Mouse (Mus musculus): ENCODE data around the gene Cep57.
A peak's percentile ranks its signal among the peaks of the same experiment; 100 is the strongest.

Cep57 gene

DNA sequence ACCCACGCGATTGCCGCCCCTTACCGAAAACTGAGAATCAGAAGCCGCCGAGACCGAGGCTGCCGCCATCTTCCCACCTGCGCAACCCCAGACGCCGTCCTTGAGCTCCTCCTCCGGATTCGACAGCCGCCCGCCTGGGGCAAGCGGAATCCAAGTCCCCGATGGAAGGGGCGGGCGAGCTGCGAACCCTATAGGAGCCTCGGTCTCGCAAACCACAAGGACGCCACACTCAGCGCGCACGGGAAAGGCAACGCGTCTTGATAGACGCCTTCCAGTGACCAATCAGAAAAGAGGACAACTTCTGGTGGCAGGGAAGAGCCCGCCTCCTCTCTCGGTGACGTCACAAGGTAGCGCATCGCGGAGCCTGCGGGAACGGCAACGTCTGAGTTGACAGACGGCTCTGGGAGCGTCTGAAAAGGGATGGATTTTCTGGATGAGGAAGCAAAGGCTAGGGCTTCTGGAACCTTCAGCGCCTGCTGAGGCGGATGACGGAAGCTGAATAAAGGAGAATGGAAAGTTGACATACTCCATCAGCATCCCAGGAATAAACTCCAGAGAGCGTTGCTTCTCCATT is at the start of gene Cep57:
TSS of gene Cep57 (minus strand) at position 276 of the 574 bp plus-strand sequence.
- peak; percentile 98 for DNase-seq

DNA sequence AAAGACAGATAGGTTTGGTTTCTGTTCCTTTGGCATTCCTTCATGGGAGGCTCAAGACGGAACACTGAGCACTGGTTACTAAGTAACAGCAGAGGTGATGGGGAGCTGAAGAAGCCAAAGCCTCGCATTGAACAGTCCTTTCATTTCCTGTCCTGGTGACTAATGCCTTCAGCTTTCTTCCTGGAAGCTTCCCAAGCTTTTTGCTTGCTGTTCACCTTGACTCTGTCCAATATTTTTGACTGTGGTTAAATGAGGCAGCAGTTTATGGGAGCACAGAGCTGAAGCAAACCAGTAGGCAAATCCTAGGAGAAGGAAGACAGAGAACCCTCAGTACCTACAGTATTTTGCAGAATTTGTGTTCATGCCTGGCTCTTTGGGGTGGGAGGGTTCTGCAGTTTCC is 48.4 kb upstream of the Cep57 start:
- peak; percentile 12 for DNase-seq

DNA sequence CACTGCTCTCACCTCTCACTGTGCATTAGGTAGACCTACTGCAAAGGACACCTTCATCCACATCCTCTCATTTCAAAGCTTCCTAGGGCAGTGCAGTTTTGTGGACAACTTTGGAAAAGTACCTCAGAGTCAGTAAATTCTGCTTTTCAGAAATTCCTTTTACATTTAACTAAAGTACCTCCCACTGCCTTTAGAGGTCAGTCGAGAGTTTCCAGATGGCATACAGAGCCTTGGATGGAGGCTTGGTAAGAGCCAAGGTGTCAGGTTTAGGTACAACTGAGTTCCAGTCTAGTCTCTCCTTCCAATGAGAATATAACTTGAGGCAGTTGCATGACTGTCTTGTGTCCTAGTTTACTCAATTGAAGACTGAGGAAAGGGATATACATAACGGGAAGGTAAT is 47.5 kb upstream of the Cep57 start:
- DNase-seq, result no peak

DNA sequence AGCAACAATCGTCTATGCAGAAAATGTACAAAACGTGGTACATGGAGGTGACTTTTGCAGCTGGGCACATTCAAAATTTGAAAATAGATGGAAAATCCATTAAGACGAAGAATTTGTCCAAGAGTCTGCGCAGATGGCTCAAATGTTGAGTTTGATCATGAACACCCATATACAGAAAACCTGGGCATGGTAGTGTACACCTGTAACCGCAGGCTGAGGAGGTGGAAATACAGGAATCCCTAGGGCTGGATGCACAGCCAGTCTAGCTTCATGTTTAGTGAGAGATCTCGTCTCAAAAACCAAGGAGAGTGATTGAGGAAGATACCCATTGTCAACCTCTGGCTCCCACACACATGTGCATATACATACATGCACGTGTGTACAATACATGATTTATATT is 44.7 kb upstream of the Cep57 start:
- DNase-seq, result no peak

DNA sequence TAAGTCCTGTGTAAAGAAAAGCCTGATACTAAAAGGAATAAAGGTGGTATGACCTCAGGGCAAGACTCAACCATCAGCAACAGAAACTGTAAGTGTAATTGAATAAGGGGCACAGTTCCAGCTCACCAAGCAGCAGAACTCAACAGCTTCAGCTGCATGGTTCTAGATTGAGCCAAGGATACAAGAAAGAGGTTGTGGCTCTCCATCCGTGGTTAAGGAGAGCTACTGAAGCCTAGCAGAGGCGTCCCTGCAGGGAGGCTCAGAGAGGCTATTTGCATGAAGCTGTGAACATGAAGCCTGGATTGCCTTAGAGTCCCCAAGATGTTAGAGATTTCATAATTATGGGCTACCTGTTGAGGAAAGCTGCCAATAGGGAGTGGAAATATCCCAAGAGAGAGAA is 40.7 kb upstream of the Cep57 start:
- DNase-seq, result no peak

DNA sequence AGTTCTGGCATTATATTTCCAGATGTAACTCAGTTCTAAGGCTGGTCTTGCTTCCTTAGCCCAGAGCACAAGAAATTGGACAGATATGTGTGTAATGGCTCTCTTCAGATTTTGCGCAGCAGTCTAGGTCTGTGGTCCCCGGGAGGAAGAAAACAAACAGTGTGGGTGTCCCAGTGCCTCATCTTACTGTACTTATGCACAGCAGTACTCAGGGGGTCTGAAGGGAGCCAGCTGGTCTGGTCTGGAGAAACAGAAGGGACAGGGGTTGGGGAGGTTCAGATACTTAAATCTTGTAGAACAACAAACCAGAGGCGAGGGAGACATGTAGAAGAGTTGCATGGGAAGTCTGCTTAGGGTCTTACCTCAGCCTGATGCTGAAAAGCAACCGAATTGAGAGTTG is 29.9 kb upstream of the Cep57 start:
- DNase-seq, result no peak

DNA sequence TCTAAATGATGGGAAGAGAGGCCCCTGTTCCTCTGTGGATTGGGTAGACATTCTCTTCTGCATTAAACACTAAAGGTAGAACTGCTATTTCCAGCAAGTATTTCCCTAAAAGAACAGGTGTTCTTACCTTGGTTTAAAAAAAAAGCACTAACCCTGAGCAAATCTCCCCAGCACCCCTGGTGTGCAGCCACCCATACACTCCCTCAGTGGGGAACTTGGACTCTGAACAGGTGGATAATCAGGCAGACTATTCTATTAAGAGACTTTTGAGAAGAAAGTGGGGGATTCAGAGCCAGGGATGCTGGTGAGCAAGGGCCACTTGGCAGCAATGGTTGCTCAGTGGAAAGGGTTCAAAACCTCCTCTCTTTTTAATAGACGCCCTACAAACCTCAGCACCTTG is 29.3 kb upstream of the Cep57 start:
- DNase-seq, result peak; percentile 42

DNA sequence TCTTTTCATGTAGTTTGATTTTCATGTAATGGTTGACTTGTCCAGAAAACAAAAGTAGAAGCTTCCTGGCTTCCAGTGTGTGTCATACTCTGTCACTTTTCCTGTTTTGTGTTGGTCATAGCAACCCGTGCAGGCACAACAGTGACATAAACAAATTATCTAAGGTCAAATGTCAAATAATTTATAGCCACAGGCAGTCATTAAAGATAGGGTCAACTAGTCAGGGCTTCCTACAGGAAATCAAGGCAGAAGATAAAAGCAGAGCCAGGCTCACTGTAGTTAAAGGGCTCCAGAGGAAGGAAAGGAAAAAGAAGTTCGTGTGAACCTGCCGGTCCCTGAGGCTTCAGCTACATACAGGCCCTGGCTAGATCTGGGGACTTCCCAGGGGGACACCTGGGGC is 27.0 kb upstream of the Cep57 start:
- DNase-seq, result peak; percentile 22

DNA sequence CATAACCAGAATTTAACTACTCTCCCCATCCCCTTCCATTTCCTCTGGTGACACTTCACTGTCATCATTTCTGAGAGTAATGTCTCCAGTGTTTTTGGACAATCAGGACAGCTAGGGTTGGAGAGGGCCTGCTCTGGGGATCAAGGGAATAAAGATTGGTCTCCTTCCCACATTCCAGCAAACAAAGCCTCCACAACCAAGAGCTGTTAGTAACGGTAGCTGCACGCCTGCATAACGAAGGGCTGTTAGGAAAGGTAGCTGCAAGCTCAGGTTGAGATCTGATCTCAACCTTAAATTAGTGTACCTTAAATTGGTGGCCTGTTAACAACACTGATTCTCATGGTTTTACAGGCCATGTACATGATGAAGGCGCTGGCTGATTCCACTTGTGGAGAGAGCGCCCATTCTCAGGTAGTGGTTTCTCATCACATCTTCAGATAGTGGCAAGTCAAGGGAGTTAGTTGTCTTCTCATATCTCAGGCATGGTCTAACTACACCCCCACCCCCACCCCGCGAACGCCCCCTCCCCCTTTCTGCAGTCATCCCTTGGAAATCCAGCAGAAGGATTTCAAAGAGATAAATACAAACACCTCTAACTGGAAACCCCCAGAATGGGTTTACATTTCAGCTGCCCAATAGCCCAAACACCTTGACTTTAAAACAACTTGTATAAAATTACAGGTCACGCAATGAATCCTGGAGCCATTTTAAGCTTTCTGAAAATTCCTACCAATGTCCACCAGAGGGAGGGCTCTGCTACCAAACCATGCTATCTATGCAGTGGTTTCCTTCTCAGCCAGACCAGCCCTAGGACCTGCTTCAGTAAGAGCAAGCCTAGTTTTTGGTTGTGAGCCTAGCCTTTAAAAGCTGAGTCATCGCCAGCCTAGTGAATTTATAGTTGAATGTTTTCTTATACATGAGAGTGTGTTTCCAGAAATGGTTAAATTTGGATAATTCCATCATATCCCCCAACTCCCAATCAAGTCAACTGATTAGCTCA is 21.9 kb upstream of the Cep57 start:
- DNase-seq, result peak; percentile 49

DNA sequence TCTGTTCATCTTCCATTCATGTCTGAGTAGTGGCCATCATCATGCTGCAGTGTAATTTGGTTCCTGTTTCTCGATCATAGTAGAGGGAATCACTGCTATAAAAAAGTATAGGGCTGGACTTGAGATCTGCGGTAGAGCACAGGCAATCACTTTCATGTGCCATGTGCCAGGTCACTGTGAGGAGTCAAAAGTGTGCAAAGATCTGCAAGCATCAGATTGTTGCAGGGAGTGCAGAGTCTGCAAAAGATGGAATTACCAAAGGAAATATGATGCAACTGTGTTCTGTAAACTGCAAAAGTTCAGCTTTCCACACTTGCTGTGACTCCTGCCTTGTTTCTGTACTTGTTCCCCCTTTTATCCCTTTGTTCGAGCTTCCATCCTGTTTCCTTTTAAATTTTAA is 20.7 kb upstream of the Cep57 start:
- DNase-seq, result no peak

DNA sequence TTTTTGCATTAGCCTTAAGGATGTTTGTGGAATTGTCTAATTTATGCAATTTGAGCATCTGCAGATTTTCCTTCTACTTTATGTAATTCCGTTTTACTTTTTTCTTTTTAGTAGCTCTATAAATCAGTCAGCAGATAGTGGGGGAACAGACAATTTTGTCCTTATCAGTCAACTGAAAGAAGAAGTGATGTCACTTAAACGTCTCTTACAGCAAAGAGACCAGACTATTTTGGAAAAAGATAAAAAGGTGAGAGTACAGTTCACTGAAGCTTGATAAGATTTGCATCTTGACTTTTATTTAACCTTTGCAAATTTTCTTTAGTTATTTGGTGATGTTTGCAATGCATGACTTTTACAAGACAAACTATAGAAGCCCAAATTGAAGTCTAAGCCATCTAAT is 9.8 kb upstream of the Cep57 start:
- DNase-seq, result no peak

DNA sequence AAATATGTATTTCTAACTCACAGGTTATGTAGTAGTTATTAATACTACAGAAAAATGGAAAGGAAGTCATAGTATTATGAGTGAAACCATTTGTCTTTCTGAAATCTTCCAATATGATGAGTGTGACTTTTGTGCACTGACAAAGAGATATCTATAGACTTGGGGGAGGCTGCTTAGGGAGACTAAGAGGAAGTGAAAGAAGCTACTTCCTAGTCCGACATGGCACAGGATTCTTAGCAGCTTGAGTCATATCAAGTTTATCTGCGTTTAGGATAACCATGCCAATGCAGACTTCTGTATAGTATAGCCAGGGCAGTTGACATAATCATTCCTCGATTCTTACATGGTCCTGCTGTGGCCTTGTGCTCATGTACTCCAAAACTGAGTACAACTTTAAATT is 8.3 kb upstream of the Cep57 start:
- DNase-seq, result no peak

DNA sequence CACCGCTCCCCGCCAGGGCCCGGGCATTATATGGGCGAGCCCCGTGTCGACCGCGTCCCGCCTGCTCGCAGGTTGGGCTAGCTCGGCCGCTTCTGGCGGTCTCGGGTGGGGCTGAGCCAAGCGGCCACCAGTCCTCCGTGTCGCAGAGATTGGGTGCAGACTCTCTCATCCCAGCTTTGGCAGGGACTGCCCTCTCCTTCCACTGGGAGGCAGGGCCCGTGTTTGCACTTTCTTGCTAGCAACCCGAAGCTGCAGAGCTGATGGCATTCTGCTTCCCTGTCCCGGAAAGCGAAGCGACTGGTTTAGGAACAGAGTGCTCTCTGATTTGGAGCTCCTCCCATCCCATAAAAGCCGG is 1.2 kb upstream of the Cep57 start:
- DNase-seq, result no peak

DNA sequence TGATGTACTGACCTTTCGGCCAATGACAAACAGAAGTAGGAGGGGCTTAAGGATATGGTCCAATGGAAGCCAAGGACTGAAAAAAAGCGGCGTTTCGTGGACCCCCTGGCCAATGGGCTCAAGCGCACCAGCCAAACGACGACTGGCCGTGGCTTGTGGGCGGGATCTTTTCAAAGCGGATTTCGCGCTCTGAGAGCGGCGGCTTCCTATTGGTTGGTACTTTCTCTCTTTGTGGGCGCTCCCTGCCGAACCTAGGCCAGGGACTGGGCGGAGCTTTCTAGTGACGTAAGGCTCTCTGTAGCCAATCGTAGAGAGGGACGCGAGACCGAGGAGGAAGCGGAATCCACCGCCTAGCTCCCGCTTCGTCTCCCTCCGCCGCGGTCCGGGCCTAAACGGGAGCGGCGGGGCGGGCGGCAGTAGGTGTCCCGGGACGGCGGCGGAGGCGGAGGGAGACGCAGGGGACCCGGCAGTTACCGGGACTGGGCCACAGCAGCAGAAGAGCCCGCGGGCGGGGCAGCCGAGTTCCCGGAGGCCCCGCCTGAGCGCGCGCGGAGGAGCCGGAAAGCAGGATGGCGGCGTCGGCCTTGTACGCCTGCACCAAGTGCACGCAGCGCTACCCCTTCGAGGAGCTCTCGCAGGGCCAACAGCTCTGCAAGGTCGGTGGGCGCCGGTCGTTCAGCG is 639 bp upstream of the Cep57 start, which contains the start of gene Fam76b:
TSS of gene Fam76b (plus strand) at position 311 of the 681 bp plus-strand sequence.
- peak; percentile 100 for DNase-seq

DNA sequence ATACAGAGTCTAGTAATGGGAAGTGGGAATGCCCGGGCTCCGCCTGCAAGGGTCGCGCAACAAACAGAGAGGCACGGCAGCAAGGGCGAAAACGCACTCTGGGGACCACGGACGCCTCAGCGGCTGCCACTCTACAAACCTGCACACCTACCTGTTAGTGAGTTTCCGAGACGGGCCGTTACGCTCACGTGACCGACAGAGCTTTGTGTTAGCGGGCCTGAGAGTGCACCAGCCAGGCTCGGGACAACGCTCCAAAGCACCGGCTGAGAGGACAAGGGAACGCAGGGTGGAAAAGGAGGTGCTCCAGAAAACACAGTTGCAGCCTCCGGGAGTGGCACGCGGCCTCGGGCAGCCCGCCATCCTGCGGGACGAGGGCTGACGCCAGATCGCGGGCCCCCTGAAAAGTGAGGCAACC is 509 bp downstream of the Cep57 start:
- peak; percentile 84 for DNase-seq

DNA sequence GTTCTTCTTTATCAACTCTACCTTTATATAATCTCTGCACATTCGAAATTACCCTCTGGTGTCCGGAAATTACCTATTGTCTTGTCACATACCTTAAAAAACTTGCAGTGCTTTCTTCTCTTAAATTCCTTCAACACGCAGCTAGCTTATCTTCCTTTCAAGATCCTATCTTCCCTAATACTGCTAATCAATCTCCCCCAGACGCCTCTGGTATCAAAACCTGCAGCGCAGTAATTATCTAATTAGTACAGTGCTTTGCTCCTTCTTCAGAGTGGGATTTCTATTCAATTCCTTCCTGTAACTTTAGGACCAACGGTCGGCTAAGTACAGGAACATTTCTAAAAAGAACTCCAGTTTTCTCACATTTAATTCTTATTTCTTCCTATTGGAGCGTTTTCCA is 1.0 kb downstream of the Cep57 start:
- no peak for DNase-seq

DNA sequence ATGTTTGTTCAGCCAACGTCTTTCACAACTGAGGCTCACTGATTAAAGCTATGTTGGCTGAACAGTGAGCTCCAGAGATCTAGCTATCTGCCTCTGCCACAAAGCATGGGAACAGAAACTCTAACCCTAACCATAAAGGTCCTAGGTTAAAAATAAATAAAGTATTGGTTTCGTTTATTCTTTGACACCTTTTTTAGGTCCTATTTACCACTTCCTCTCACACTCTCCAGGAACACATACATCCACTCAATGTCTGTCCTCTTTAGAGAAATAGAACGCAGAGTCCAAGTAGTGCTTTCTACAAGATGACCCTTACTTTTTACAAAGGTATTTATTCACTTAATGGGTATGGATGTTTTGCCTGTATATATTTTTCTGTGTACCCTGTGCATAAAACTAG is 6.1 kb downstream of the Cep57 start:
- no peak for DNase-seq

DNA sequence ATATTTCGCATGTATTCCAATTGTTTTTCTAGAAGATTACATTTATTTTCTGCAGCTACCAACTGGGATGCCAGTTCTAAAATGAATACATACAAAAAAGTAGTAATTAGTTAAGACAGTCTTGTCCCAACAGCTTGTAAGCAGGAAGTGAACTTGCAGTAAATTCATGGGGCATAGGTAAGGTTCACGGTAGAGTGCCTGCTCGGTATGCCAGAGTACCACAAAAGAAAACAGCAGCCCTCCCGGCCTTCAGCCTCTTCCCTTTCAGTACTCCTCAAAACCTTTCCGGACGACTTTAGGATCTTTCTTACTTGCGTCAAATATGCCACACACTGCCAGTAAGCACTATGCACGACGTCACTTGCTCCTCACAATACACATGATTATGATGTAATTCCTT is 8.5 kb downstream of the Cep57 start:
- no peak for DNase-seq

DNA sequence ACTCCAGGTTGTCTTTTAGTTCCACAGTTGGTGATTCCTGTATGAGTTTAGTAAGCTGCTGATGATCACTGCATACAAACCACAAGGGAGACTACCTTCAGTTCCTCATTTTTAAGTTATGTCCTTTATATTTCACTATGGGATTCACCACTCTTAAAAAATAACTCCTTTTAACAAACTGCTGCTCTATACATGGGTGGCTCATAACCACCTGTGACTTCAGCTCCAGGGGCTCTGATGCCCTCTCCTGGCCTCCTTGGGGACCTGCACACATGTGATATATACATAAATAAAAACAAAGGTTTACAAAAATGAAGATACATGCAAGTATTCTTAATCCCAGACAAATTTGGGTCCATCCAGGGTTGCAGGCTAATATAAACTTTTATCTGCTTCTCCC is 17.0 kb downstream of the Cep57 start:
- no peak for DNase-seq

DNA sequence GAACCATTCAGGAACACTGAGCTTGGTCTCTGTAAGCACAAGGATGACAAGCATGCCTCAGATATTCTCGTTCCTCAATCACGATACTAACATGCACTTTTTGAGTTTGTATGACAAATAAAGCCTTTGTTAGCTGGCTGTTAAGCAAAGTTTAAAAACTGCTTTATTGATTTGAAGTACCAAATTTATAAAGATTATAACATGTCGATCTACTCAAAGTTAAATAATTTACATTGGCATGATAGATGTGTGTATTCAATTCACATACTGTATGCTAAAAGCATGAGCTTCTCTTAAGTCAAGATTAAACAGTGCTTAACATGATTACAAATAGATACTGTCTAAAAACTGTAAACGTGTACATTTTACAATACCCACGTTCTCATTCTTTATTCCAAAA is 19.2 kb downstream of the Cep57 start:
- DNase-seq, result no peak

DNA sequence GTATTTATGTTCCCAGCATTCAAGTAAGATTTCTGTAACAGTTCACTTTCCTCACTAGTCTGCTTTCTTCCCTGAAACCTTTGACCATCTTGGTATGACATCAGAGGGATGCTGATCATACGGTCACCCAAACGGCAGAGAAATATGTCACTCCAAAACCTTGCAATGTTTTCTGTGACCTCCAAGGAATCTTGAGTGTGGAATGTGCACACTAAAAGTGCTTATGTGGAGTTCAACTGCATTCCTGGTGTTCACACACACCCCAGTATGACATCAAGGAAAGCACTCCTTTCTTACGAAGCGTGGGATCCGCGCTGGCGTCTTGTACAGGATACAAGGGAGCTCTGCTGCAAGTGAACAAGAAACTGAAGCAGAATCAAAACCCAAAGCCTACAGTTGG is 20.1 kb downstream of the Cep57 start:
- DNase-seq, result no peak

DNA sequence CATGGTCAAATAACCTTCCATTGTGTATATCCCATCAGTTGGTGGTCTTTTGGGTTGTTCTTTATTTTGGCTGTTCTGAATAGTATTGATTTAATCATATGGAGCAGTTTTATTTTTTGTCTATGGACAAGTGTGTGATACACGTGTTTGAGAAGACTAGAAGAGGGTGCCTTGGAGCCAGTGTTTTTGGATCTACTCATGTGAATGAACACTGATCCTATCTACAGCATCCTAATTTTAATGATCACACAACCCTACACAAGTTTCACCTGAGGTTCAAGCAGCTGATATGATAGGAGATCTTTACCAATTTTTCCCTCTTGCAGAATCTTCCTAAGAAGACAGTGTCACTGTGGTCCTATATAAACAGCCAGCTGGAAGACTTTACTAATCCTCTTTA is 22.4 kb downstream of the Cep57 start:
- no peak for DNase-seq

DNA sequence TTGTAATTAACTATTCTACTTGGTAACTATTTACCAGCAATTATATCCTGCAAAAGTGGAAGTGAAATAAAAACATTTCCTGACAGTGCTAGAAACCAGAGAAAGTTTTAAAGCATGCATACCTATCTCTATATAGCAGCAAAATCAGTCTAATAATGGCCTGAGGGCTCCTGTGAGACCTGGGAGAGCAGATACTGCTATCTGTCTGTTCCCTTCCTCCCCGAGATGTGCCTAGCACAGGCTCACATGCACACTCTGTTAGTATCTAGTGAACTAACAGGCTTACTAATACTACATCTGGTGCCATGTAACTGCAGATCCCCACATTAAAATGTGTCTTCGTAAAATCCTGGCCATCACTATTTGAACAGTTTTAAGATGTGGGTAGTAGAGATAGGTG is 32.2 kb downstream of the Cep57 start:
- DNase-seq, result no peak

DNA sequence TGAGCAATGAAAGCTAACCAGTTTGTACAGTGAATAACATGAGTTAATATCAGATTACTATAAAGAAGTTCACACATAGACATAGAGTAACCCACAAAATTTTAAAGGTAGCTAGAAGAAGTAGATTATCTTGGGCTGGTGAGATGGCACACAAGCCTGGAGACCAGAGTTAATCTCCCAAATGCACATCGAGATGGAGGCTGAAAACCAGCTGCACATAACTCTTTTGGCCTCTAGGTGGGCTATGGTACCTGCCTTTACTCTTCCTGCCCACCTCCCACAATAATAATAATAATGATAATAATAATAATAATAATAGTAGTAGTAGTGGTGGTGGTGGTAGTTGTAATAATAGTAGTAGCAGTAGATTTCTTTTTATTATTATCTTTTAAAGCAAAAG is 32.6 kb downstream of the Cep57 start:
- no peak for DNase-seq
